Comparison of ENCODE assay signal across 10 mouse cellular contexts in genomic region chr15:101262502-101262901, GRCm38 (mm10). TPM values are rescaled to one million over a fixed set of nuclear protein-coding genes. Genes with fewer than 3 reads are reported as not detected.
DNase-seq lines count a peak whose midpoint lies in the region; ATAC-seq and TF ChIP-seq lines count a peak whose summit lies in the region.
"Had no signal": no experiment of that assay in that cellular context is flagged by ENCODE, and none has a peak within 500 bp of the region (broad histone marks: within the 10 kb centered on the region; RNA-seq: fewer than 3 reads in every experiment).

No protein-coding gene starts in this region.

- intact Hi-C loops in gastrocnemius, adult 2 months (cut with DNase I) = no loop called here

- no peaks in the 10 kb centered on the region for H3K36me3 ChIP-seq in heart, embryonic 16.5 days (ENCODE audit: control insufficient read depth, insufficient read depth)
- no peaks in the 10 kb centered on the region for H3K36me3 ChIP-seq in lung, embryonic 15.5 days
- H3K36me3 ChIP-seq in forebrain, embryonic 11.5 days (ENCODE audit: control insufficient read depth, insufficient read depth, low read length) = no peaks in the 10 kb centered on the region
- H3K36me3 ChIP-seq in midbrain, embryonic 11.5 days (ENCODE audit: control insufficient read depth, insufficient read depth, low read length) = no peaks in the 10 kb centered on the region; the same call in 1 of the 2 replicates

- H3K27ac ChIP-seq in gastrocnemius, adult 2 months = peak overlapping the region; percentile 95
- peak overlapping the region; percentile 89 for H3K27ac ChIP-seq in heart, embryonic 16.5 days (ENCODE audit: low read length)
- peak overlapping the region; percentile 85 for H3K27ac ChIP-seq in lung, embryonic 15.5 days
- no peak overlapping the region for H3K27ac ChIP-seq in forebrain, embryonic 11.5 days (ENCODE audit: low read depth, low read length)
- H3K27ac ChIP-seq in midbrain, embryonic 11.5 days (ENCODE audit: low read depth, low read length) = no peak overlapping the region

- no peaks in the 10 kb centered on the region for H3K27me3 ChIP-seq in heart, embryonic 16.5 days (ENCODE audit: control insufficient read depth, insufficient read depth, low read length)
- H3K27me3 ChIP-seq in lung, embryonic 15.5 days = no peaks in the 10 kb centered on the region
- H3K27me3 ChIP-seq in forebrain, embryonic 11.5 days (ENCODE audit: control insufficient read depth, insufficient read depth, low read length) = peaks cover 14% of the 10 kb centered on the region
- H3K27me3 ChIP-seq in midbrain, embryonic 11.5 days (ENCODE audit: control insufficient read depth, insufficient read depth, low read length) = peaks cover 16% of the 10 kb centered on the region

- no peaks in the 10 kb centered on the region for H3K9me3 ChIP-seq in heart, embryonic 16.5 days (replicated peaks; ENCODE audit: control insufficient read depth, low read length)
- H3K9me3 ChIP-seq in lung, embryonic 15.5 days = no peaks in the 10 kb centered on the region
- H3K9me3 ChIP-seq in forebrain, embryonic 11.5 days (ENCODE audit: control insufficient read depth, low read length) = no peaks in the 10 kb centered on the region; the same call in 1 of the 2 replicates
- no peaks in the 10 kb centered on the region for H3K9me3 ChIP-seq in midbrain, embryonic 11.5 days (ENCODE audit: control insufficient read depth, low read length)

- H3K9ac ChIP-seq in heart, embryonic 16.5 days (ENCODE audit: low read length) = no peak overlapping the region
- no peak overlapping the region for H3K9ac ChIP-seq in lung, embryonic 15.5 days
- no peak overlapping the region for H3K9ac ChIP-seq in forebrain, embryonic 11.5 days (ENCODE audit: low read length)
- H3K9ac ChIP-seq in midbrain, embryonic 11.5 days (ENCODE audit: low read length) = no peak overlapping the region

- no peak for ATAC-seq in heart, embryonic 16.5 days (replicated peaks; ENCODE audit: extremely low read depth, insufficient read depth, low FRiP score)
- no peak for ATAC-seq in lung, embryonic 15.5 days (ENCODE audit: borderline replicate concordance, extremely low read depth, low FRiP score, low TSS enrichment)
- ATAC-seq in forebrain, embryonic 11.5 days (replicated peaks; ENCODE audit: low FRiP score) = no peak
- no peak for ATAC-seq in midbrain, embryonic 11.5 days (ENCODE audit: low FRiP score)

- no peak for TF ChIP-seq CTCF in gastrocnemius, adult 2 months (IDR thresholded peaks at IDR 0.05)

- 57% methylated on average over 5 of the region's 5 CpGs for WGBS in heart, embryonic 16.5 days
- 74% methylated on average over 5 of the region's 5 CpGs for WGBS in lung, embryonic 15.5 days
- WGBS in forebrain, embryonic 11.5 days = 73% methylated on average over 5 of the region's 5 CpGs
- 63% methylated on average over 5 of the region's 5 CpGs for WGBS in midbrain, embryonic 11.5 days

- peak overlapping the region; percentile 86 for H3K4me3 ChIP-seq in gastrocnemius, adult 2 months
- no peak overlapping the region for H3K4me3 ChIP-seq in heart, embryonic 16.5 days (ENCODE audit: low read length)
- no peak overlapping the region for H3K4me3 ChIP-seq in lung, embryonic 15.5 days
- no peak overlapping the region for H3K4me3 ChIP-seq in forebrain, embryonic 11.5 days (ENCODE audit: low read depth, low read length)
- no peak overlapping the region for H3K4me3 ChIP-seq in midbrain, embryonic 11.5 days (ENCODE audit: low read depth, low read length)

- peak; percentile 63 for DNase-seq in gastrocnemius, adult 2 months
- no peak for DNase-seq in gastrocnemius, adult 8-10 months (ENCODE audit: low spot score in 2 of 2)
- DNase-seq in B cell, adult 2 months = peak; percentile 47 to 51
- no peak for DNase-seq in layer of hippocampus, postnatal 25 days (ENCODE audit: extremely low spot score in 1 of 2, low spot score in 1 of 2)
- DNase-seq in forebrain, embryonic 11.5 days (ENCODE audit: low spot score) = no peak
- DNase-seq in midbrain, embryonic 11.5 days (ENCODE audit: low spot score, missing footprints) = no peak
- DNase-seq: cerebellum, adult 9-10 months; midbrain, embryonic 14.5 days had no signal

- H3K4me1 ChIP-seq in heart, embryonic 16.5 days (ENCODE audit: control insufficient read depth, insufficient read depth, low read length) = peaks cover 51% of the 10 kb centered on the region
- peaks cover 52% of the 10 kb centered on the region for H3K4me1 ChIP-seq in lung, embryonic 15.5 days
- H3K4me1 ChIP-seq in forebrain, embryonic 11.5 days (replicated peaks; ENCODE audit: control insufficient read depth, insufficient read depth, low read length) = peaks cover 6% of the 10 kb centered on the region; the same call in 1 of the 2 replicates
- H3K4me1 ChIP-seq in midbrain, embryonic 11.5 days (ENCODE audit: control insufficient read depth, insufficient read depth, low read length) = peaks cover 10% of the 10 kb centered on the region

- H3K4me2 ChIP-seq in heart, embryonic 16.5 days (ENCODE audit: low read depth, low read length) = no peak overlapping the region
- H3K4me2 ChIP-seq in lung, embryonic 15.5 days = no peak overlapping the region
- H3K4me2 ChIP-seq in forebrain, embryonic 11.5 days (ENCODE audit: low read depth, low read length, severe bottlenecking) = no peak overlapping the region
- H3K4me2 ChIP-seq in midbrain, embryonic 11.5 days = no peak overlapping the region

RNA-seq across cellular contexts. Expression of gene Nr4a1, which starts 8.4 kb away (rescaled TPM):
- 100 to 1,000 TPM; 143 to 146 TPM for total RNA-seq in gastrocnemius, adult 2 months (2021)
- total RNA-seq in gastrocnemius, adult 8-10 months (2022) = 100 to 1,000 TPM; 114 to 232 (median 117) TPM
- 12.6 and 13.5 TPM in 2 replicates for polyA plus RNA-seq in heart, embryonic 16.5 days (2015; fragmentation: Nextera tagmentation; extraction: Ambion mirVana)
- 9.2 and 9.9 TPM in 2 replicates for polyA plus RNA-seq in lung, embryonic 15.5 days (2015; fragmentation: Nextera tagmentation; extraction: Ambion mirVana)
- total RNA-seq in layer of hippocampus, postnatal 25 days (2021) = 10 to 100 TPM; 50.5 to 62.3 TPM
- polyA plus RNA-seq in forebrain, embryonic 11.5 days (2014; fragmentation: Nextera tagmentation; extraction: Ambion mirVana) = 2.6 and 2.7 TPM in 2 replicates
- polyA plus RNA-seq in midbrain, embryonic 11.5 days (2014; fragmentation: Nextera tagmentation; extraction: Ambion mirVana) = 1.3 TPM in 2 replicates

RNA-seq across cellular contexts. Expression of gene Atg101, which starts 21.6 kb away (rescaled TPM):
- total RNA-seq in gastrocnemius, adult 2 months (2021) = 10 to 100 TPM; 23.7 to 32.4 TPM
- total RNA-seq in gastrocnemius, adult 8-10 months (2022) = 10 to 100 TPM; 28.6 to 35.4 (median 31.8) TPM
- polyA plus RNA-seq in heart, embryonic 16.5 days (2015; fragmentation: Nextera tagmentation; extraction: Ambion mirVana) = 64.5 and 68.9 TPM in 2 replicates
- polyA plus RNA-seq in lung, embryonic 15.5 days (2015; fragmentation: Nextera tagmentation; extraction: Ambion mirVana) = 74.5 and 76.8 TPM in 2 replicates
- total RNA-seq in layer of hippocampus, postnatal 25 days (2021) = 10 to 100 TPM; 45.2 to 53.9 TPM
- 62.1 and 65.7 TPM in 2 replicates for polyA plus RNA-seq in forebrain, embryonic 11.5 days (2014; fragmentation: Nextera tagmentation; extraction: Ambion mirVana)
- polyA plus RNA-seq in midbrain, embryonic 11.5 days (2014; fragmentation: Nextera tagmentation; extraction: Ambion mirVana) = 57.9 and 67.4 TPM in 2 replicates

RNA-seq across cellular contexts. Expression of gene 6030408B16Rik, which starts 30.5 kb away (rescaled TPM):
- under 1 TPM; 0.20 to 0.36 TPM for total RNA-seq in gastrocnemius, adult 2 months (2021)
- not detected for total RNA-seq in gastrocnemius, adult 8-10 months (2022)
- polyA plus RNA-seq in heart, embryonic 16.5 days (2015; fragmentation: Nextera tagmentation; extraction: Ambion mirVana) = 2.8 and 7.1 TPM in 2 replicates
- polyA plus RNA-seq in lung, embryonic 15.5 days (2015; fragmentation: Nextera tagmentation; extraction: Ambion mirVana) = 48.1 and 50.0 TPM in 2 replicates
- total RNA-seq in layer of hippocampus, postnatal 25 days (2021) = under 1 TPM; 0.22 to 0.42 TPM
- 0.21 and 0.71 TPM in 2 replicates for polyA plus RNA-seq in forebrain, embryonic 11.5 days (2014; fragmentation: Nextera tagmentation; extraction: Ambion mirVana)
- 0.33 TPM in 1 of 2 replicates, not detected in the other for polyA plus RNA-seq in midbrain, embryonic 11.5 days (2014; fragmentation: Nextera tagmentation; extraction: Ambion mirVana)

RNA-seq across cellular contexts. Expression of gene Grasp, which starts 38.5 kb away (rescaled TPM):
- 1 to 10 TPM; 5.8 to 5.9 TPM for total RNA-seq in gastrocnemius, adult 2 months (2021)
- total RNA-seq in gastrocnemius, adult 8-10 months (2022) = 1 to 10 TPM; 3.0 to 5.4 (median 4.4) TPM
- 3.1 and 3.4 TPM in 2 replicates for polyA plus RNA-seq in heart, embryonic 16.5 days (2015; fragmentation: Nextera tagmentation; extraction: Ambion mirVana)
- 6.9 and 7.9 TPM in 2 replicates for polyA plus RNA-seq in lung, embryonic 15.5 days (2015; fragmentation: Nextera tagmentation; extraction: Ambion mirVana)
- total RNA-seq in layer of hippocampus, postnatal 25 days (2021) = 10 to 100 TPM; 73.1 to 77.9 TPM
- polyA plus RNA-seq in forebrain, embryonic 11.5 days (2014; fragmentation: Nextera tagmentation; extraction: Ambion mirVana) = 4.6 and 5.6 TPM in 2 replicates
- polyA plus RNA-seq in midbrain, embryonic 11.5 days (2014; fragmentation: Nextera tagmentation; extraction: Ambion mirVana) = 3.6 and 4.5 TPM in 2 replicates

Comparison
In these comparisons a context has a peak if more than half of its experiments do, and no peak if none do; other contexts are left out.
1. DNase-seq: peak in gastrocnemius, adult 2 months (single experiment) and B cell, adult 2 months (2 of 2); none in gastrocnemius, adult 8-10 months (0 of 2), layer of hippocampus, postnatal 25 days (0 of 2), forebrain, embryonic 11.5 days (single experiment) and midbrain, embryonic 11.5 days (single experiment).
2. H3K27ac ChIP-seq: peak in gastrocnemius, adult 2 months (single experiment), heart, embryonic 16.5 days (single experiment) and lung, embryonic 15.5 days (single experiment); none in forebrain, embryonic 11.5 days (single experiment) and midbrain, embryonic 11.5 days (single experiment).